Mouse (Mus musculus) C2C12 (cell line): ENCODE results near the gene Mxd4.

ENCODE experiments used
- CTCF ChIP-seq: IDR thresholded peaks from one replicate; pipeline ENCODE4 v1.5.1; 2011; ENCODE audit not compliant: control insufficient read depth, insufficient read depth, insufficient read length
- MAX ChIP-seq: IDR thresholded peaks from one replicate; pipeline ENCODE4 v1.6.1; 2011; ENCODE audit warnings: mild to moderate bottlenecking, control low read depth

GRCm38 (mm10) chr5:34177821-34178220 lies 9.7 kb downstream of the Mxd4 start:
- TF ChIP-seq CTCF (no peak), MAX (no peak)
